Mouse (Mus musculus) forebrain, postnatal 0 days (tissue): ENCODE results near the gene Thap12. TPM values are rescaled to one million over a fixed set of nuclear protein-coding genes. Genes with fewer than 3 reads are reported as not detected.

ENCODE experiments used
- ATAC-seq: fragments of 200-750 bp; cut with Nextera tagmentation; 2 replicates; pipeline ENCODE4 v1.8.0; 2017; ENCODE audit warnings: mild to moderate bottlenecking, moderate library complexity
- DNase-seq: peaks from one replicate; pipeline ENCODE4 v3.0.0-alpha.2; 2015
- H3K27ac ChIP-seq: fragments of 300-500 bp; sonication (generic); 2 replicates; pipeline ENCODE4 v1.5.1; 2014; ENCODE audit warnings: low read depth, mild to moderate bottlenecking, antibody characterized with exemption, low read length, moderate library complexity, mixed read lengths
- H3K27me3 ChIP-seq: fragments of 300-500 bp; sonication (generic); 2 replicates; pipeline ENCODE4 v1.6.1; 2014; ENCODE audit warnings: mild to moderate bottlenecking, low read length, mixed read lengths; ENCODE audit not compliant: insufficient read depth
- H3K36me3 ChIP-seq: fragments of 300-500 bp; sonication (generic); 2 replicates; pipeline ENCODE4 v1.6.1; 2014; ENCODE audit warnings: mild to moderate bottlenecking, moderate library complexity; ENCODE audit not compliant: insufficient read depth
- H3K4me1 ChIP-seq: fragments of 300-500 bp; sonication (generic); 2 replicates; pipeline ENCODE4 v1.6.1; 2014; ENCODE audit warnings: antibody characterized with exemption; ENCODE audit not compliant: insufficient read depth
- H3K4me2 ChIP-seq: fragments of 300-500 bp; sonication (generic); 2 replicates; pipeline ENCODE4 v1.6.1; 2014; ENCODE audit warnings: low read depth, mild to moderate bottlenecking, moderate library complexity
- H3K4me3 ChIP-seq: fragments of 300-500 bp; sonication (generic); 2 replicates; pipeline ENCODE4 v1.5.1; 2014; ENCODE audit warnings: low read depth, low read length, mixed read lengths
- H3K9ac ChIP-seq: fragments of 300-500 bp; sonication (generic); 2 replicates; pipeline ENCODE4 v1.6.1; 2014; ENCODE audit warnings: mild to moderate bottlenecking
- H3K9me3 ChIP-seq: fragments of 300-500 bp; sonication (generic); 2 replicates; pipeline ENCODE4 v1.6.1; 2016; ENCODE audit warnings: low read length
- CTCF ChIP-seq: sonication (generic); IDR thresholded peaks from 2 replicates; pipeline ENCODE4 v1.5.1; 2016; ENCODE audit warnings: antibody characterized with exemption, control low read depth, low read depth
- WGBS: fragments of 180-500 bp; shearing (Covaris S2); extraction: QIAGEN DNeasy Blood & Tissue Kit; methylation state at CpG from one replicate; pipeline ENCODE4 v1.1.7; 2014; 5-methylcytosine and 5-hydroxymethylcytosine counted together
- polyA plus RNA-seq: library from polyadenylated mRNA; unstranded; fragments of >200 nt; fragmentation: Nextera tagmentation; extraction: Ambion mirVana; gene quantifications from 2 replicates; pipeline ENCODE4 v1.2.1, GENCODE M21; 2015
- total RNA-seq: library from RNA; depleted of rRNA; stranded (reverse); fragments of >200 nt; gene quantifications from 2 replicates; pipeline ENCODE4 v1.2.3, GENCODE M21; 2014

Thap12 gene
- total and polyA plus RNA-seq, 2 experiments from 2014 or later = 51.3 to 97.3 TPM

DNA sequence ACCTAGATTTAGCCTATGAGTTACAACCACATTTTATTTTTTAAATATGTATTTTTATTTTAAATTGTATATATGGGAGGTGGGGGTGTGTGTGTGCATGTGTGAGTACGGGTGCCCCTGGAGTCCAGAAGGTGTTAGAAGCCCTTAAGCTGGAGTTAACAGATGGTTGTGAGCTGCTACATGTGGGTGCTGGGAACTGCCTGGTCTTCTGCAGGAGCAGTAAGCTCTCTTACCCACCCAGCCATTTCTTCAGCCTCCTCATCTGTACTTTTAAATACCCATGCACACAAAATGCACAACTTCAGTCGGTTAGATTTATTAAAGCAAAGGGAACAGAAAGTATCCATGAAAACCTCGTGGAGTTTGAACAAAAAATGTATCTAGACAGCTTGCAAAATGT, 16.9 kb downstream of the Thap12 start:
- no peaks in the 10 kb centered on the region for H3K4me1 ChIP-seq
- WGBS = 84% methylated on average over 3 of the region's 3 CpGs
- no peaks in the 10 kb centered on the region for H3K27me3 ChIP-seq
- H3K9me3 ChIP-seq = no peaks in the 10 kb centered on the region
- H3K27ac ChIP-seq = no peak overlapping the region
- TF ChIP-seq CTCF = no peak
- no peak overlapping the region for H3K9ac ChIP-seq
- H3K4me2 ChIP-seq = no peak overlapping the region
- peaks cover 22% of the 10 kb centered on the region for H3K36me3 ChIP-seq
- DNase-seq (no peak), ATAC-seq (no peak)
- no peak overlapping the region for H3K4me3 ChIP-seq

GRCm38 (mm10) chr7:98720731-98721130, 17.8 kb downstream of the Thap12 start:
- Histone ChIP-seq H3K27ac (no peak overlapping the region), H3K9me3 (no peaks in the 10 kb centered on the region), H3K36me3 (peaks cover 12% of the 10 kb centered on the region), H3K27me3 (no peaks in the 10 kb centered on the region), H3K4me1 (no peaks in the 10 kb centered on the region), H3K4me3 (no peak overlapping the region), H3K9ac (no peak overlapping the region), H3K4me2 (no peak overlapping the region)
- DNase-seq (no peak), ATAC-seq (no peak)
- WGBS = 19% methylated on average over 3 of the region's 3 CpGs
- TF ChIP-seq CTCF = no peak

DNA sequence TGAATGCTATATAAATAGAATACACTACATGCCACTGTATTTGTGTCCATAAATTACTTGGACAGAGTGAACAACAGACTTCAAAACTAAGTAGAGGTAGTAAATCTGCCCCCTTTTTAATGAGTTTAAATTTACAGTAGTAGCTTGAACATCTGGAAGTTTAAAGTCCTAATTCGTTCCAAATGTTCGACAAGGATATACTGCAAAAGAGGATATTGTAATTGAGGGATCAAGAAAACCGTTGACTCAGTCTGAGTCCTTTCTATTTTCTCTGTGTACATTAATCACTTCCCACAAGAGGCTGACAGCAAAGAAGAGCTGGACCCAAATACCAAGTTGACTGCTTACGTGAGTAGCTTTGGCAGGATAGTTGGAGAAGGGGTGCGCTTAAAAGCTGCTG, 18.3 kb downstream of the Thap12 start:
- no peaks in the 10 kb centered on the region for H3K4me1 ChIP-seq
- no peak overlapping the region for H3K9ac ChIP-seq
- no peaks in the 10 kb centered on the region for H3K9me3 ChIP-seq
- H3K36me3 ChIP-seq = peaks cover 8% of the 10 kb centered on the region
- H3K27me3 ChIP-seq = no peaks in the 10 kb centered on the region
- TF ChIP-seq CTCF = no peak
- WGBS = 48% methylated on average over 5 of the region's 5 CpGs
- ATAC-seq (no peak), DNase-seq (no peak)
- H3K27ac ChIP-seq = no peak overlapping the region
- no peak overlapping the region for H3K4me3 ChIP-seq
- no peak overlapping the region for H3K4me2 ChIP-seq

DNA sequence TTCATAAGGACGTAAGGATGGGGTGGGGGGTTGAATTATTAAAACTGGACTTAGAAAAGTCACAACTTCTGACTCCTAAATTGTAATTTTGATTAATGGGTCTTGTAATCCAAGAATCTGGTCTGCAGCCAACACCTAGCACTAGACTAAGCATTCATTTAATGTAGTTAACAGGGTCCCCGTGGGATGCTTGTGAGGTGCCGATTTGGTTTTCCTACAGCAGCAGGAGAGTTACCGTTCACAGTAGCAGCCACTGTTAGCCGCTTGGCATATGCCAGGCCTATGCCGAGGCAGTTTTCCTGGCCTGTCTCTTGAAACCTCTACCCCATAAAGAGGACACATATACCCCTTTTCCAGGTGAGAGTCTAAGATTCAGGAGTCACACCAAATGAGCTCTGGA, 18.7 kb downstream of the Thap12 start:
- TF ChIP-seq CTCF = no peak
- no peaks in the 10 kb centered on the region for H3K27me3 ChIP-seq
- no peak for ATAC-seq

DNA sequence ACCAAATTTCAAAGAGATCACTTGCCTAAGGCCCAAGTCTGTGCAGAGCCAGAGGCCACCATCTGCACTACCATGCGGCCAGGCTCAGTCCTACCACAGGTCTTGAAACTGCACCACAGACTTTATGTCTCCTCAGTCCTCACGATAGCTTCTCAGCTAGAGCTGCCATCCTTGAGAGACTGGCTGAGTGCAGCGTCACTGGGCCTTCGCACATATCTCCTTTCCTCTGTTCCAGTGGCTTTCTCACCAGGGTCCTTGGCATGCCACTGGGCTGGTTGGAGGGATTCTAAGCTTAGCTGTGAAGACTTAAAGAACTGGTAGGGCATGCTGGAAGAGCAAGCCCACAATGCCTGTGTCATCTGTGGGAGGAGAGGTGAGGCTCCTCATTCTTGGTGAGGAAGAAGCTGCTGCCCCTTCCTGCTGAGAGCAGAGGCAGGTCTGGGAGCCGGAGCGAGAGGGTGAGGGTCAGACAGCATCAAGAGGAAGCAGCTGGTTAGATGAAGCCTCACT, 22.8 kb downstream of the Thap12 start:
- no peak for TF ChIP-seq CTCF
- DNase-seq (no peak), ATAC-seq (no peak)
- 93% methylated on average over 6 of the region's 6 CpGs for WGBS
- Histone ChIP-seq H3K4me3 (no peak overlapping the region), H3K36me3 (no peaks in the 10 kb centered on the region), H3K27me3 (no peaks in the 10 kb centered on the region), H3K4me2 (no peak overlapping the region), H3K9me3 (no peaks in the 10 kb centered on the region), H3K27ac (no peak overlapping the region), H3K9ac (no peak overlapping the region), H3K4me1 (no peaks in the 10 kb centered on the region)

More for the DNA sequence above, 18.7 kb downstream of the Thap12 start:
- no peak for DNase-seq
- no peak overlapping the region for H3K4me3 ChIP-seq
- no peak overlapping the region for H3K4me2 ChIP-seq
- H3K9ac ChIP-seq = no peak overlapping the region
- H3K27ac ChIP-seq = no peak overlapping the region
- H3K4me1 ChIP-seq = no peaks in the 10 kb centered on the region
- no peaks in the 10 kb centered on the region for H3K9me3 ChIP-seq
- peaks cover 4% of the 10 kb centered on the region for H3K36me3 ChIP-seq
- 43% methylated on average over 6 of the region's 6 CpGs for WGBS

- Histone ChIP-seq H3K4me1 (no peaks in the 10 kb centered on the region), H3K9ac (no peak overlapping the region), H3K4me3 (no peak overlapping the region), H3K9me3 (no peaks in the 10 kb centered on the region), H3K36me3 (no peaks in the 10 kb centered on the region), H3K27me3 (no peaks in the 10 kb centered on the region), H3K27ac (no peak overlapping the region), H3K4me2 (no peak overlapping the region)
- WGBS = 97% methylated on average over 1 of the region's 1 CpGs
- no peak for TF ChIP-seq CTCF
- ATAC-seq = no peak
- no peak for DNase-seq
Measured at GRCm38 (mm10) chr7:98727986-98728385, 25.1 kb downstream of the Thap12 start.

DNA sequence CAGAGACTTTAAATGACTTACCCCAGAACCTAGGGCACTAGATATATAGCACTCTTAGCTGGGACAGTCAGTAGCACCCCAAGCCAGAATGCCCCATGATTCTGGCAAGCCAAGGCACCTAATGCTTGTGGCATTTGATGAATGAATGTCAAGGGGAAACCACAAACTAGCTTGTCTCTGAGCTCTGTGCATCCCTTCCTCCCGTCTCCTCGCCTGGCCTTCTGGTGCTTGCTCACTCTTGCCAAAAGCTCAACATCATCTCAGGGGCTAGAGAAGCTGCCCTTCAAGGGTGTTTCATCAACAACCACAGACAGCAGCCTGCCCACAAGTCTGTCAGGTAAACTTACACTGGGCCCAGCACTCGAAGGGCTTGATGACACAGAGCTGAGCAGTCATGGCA, 25.6 kb downstream of the Thap12 start:
- no peaks in the 10 kb centered on the region for H3K36me3 ChIP-seq
- no peaks in the 10 kb centered on the region for H3K27me3 ChIP-seq
- H3K4me2 ChIP-seq = no peak overlapping the region
- H3K4me3 ChIP-seq = no peak overlapping the region
- no peak overlapping the region for H3K9ac ChIP-seq
- 76% methylated on average over 3 of the region's 3 CpGs for WGBS
- ATAC-seq (no peak), DNase-seq (no peak)
- H3K27ac ChIP-seq = no peak overlapping the region
- no peak for TF ChIP-seq CTCF
- no peaks in the 10 kb centered on the region for H3K9me3 ChIP-seq
- no peaks in the 10 kb centered on the region for H3K4me1 ChIP-seq
